Mouse (Mus musculus) MEL (cell line): ENCODE data around the gene Atp2a2. TPM values are rescaled to one million over a fixed set of nuclear protein-coding genes. Genes with fewer than 3 reads are reported as not detected.

Experiments
- DNase-seq: peaks from one replicate; pipeline ENCODE4 v3.0.0; 2011; ENCODE audit warnings: low read depth, low spot score
- H3K27ac ChIP-seq: 2 replicates; pipeline ENCODE4 v1.5.1; 2012; ENCODE audit warnings: low read depth, mild to moderate bottlenecking, control low read depth, low read length, moderate library complexity; ENCODE audit not compliant: control insufficient read depth
- H3K27me3 ChIP-seq, 2 experiments: fragments of 150-350 bp in 1 of 2; sonication (generic) in 1 of 2; 2 replicates each; pipeline ENCODE4 v1.6.1; 2012; ENCODE audit warnings: low read length in 2 of 2, mild to moderate bottlenecking in 2 of 2, improper control_type of control experiment in 1 of 2, moderate library complexity in 1 of 2; ENCODE audit not compliant: insufficient read depth in 2 of 2, control insufficient read depth in 1 of 2
- H3K36me3 ChIP-seq, 2 experiments: 2 replicates each; pipeline ENCODE4 v1.6.1; 2012 to 2014; ENCODE audit warnings: low read length in 2 of 2, improper control_type of control experiment in 1 of 2, inconsistent platforms in 1 of 2, mild to moderate bottlenecking in 1 of 2; ENCODE audit not compliant: insufficient read depth in 2 of 2, control insufficient read depth in 1 of 2
- H3K4me1 ChIP-seq, 2 experiments: fragments of 150-350 bp in 1 of 2; sonication (generic) in 1 of 2; 2 replicates each; pipeline ENCODE4 v1.6.1; 2012; ENCODE audit warnings: low read length in 2 of 2, improper control_type of control experiment in 1 of 2, mild to moderate bottlenecking in 1 of 2; ENCODE audit not compliant: insufficient read depth in 2 of 2, control insufficient read depth in 1 of 2
- H3K4me3 ChIP-seq, 2 experiments: fragments of 150-350 bp in 1 of 2; sonication (generic) in 1 of 2; 2 replicates each; pipeline ENCODE4 v1.5.1; 2012; ENCODE audit warnings: low read depth in 2 of 2, low read length in 2 of 2, mild to moderate bottlenecking in 2 of 2, moderate library complexity in 2 of 2, control low read depth in 1 of 2, improper control_type of control experiment in 1 of 2; ENCODE audit not compliant: control insufficient read depth in 1 of 2, insufficient read depth in 1 of 2
- H3K79me2 ChIP-seq: 2 replicates; pipeline ENCODE4 v1.6.1; 2012; ENCODE audit warnings: mild to moderate bottlenecking, low read length, moderate library complexity; ENCODE audit not compliant: control insufficient read depth, poor library complexity, insufficient read depth
- H3K9ac ChIP-seq: 2 replicates; pipeline ENCODE4 v1.6.1; 2012; ENCODE audit warnings: low read depth, mild to moderate bottlenecking, control low read depth, low read length, moderate library complexity; ENCODE audit not compliant: control insufficient read depth, poor library complexity, severe bottlenecking
- H3K9me3 ChIP-seq: fragments of 150-350 bp; sonication (generic); replicated peaks from 2 replicates; pipeline ENCODE4 v1.6.1; 2012; ENCODE audit warnings: mild to moderate bottlenecking, low read length, improper control_type of control experiment, moderate library complexity; ENCODE audit not compliant: insufficient read depth
- BHLHE40 ChIP-seq: IDR thresholded peaks from 2 replicates; pipeline ENCODE4 v1.6.1; 2012; ENCODE audit warnings: low read depth, mild to moderate bottlenecking, inconsistent platforms, low read length, improper control_type of control experiment, borderline replicate concordance
- CTCF ChIP-seq, 3 experiments: IDR thresholded peaks in 2 of 3; conservative IDR thresholded peaks in 1 of 3; 2 replicates each; pipeline ENCODE4 v1.5.1; 2011 to 2012; ENCODE audit warnings: low read length in 3 of 3, low read depth in 2 of 3, mild to moderate bottlenecking in 2 of 3, improper control_type of control experiment in 1 of 3, inconsistent platforms in 1 of 3, mixed read lengths in 1 of 3, moderate library complexity in 1 of 3; ENCODE audit not compliant: control insufficient read depth in 1 of 3, insufficient read depth in 1 of 3, poor library complexity in 1 of 3, severe bottlenecking in 1 of 3
- ELF1 ChIP-seq: IDR thresholded peaks from 2 replicates; pipeline ENCODE4 v1.6.1; 2014; ENCODE audit warnings: low read depth, mild to moderate bottlenecking, inconsistent platforms, low read length, improper control_type of control experiment, moderate library complexity
- HCFC1 ChIP-seq: IDR thresholded peaks from 2 replicates; pipeline ENCODE4 v1.6.1; 2012; ENCODE audit warnings: low read depth, mild to moderate bottlenecking, inconsistent platforms, low read length, improper control_type of control experiment, moderate library complexity
- JUND ChIP-seq: IDR thresholded peaks from 2 replicates; pipeline ENCODE4 v1.6.1; 2011; ENCODE audit warnings: low read depth, mild to moderate bottlenecking, improper control_type of control experiment, low read length
- MAFK ChIP-seq: IDR thresholded peaks from 2 replicates; pipeline ENCODE4 v1.6.1; 2011; ENCODE audit warnings: low read depth, mild to moderate bottlenecking, low read length, improper control_type of control experiment, borderline replicate concordance
- MXI1 ChIP-seq: IDR thresholded peaks from 2 replicates; pipeline ENCODE4 v1.6.1; 2011; ENCODE audit warnings: mild to moderate bottlenecking, low read depth, low read length, improper control_type of control experiment
- MYC ChIP-seq: IDR thresholded peaks from 2 replicates; pipeline ENCODE4 v1.6.1; 2011; ENCODE audit warnings: low read depth, mild to moderate bottlenecking, low read length, improper control_type of control experiment, moderate library complexity
- NELFE ChIP-seq: IDR thresholded peaks from 2 replicates; pipeline ENCODE4 v1.6.1; 2011; ENCODE audit warnings: low read depth, low read length, improper control_type of control experiment
- NRF1 ChIP-seq: IDR thresholded peaks from 2 replicates; pipeline ENCODE4 v1.6.1; 2014; ENCODE audit warnings: low read depth, mild to moderate bottlenecking, inconsistent platforms, low read length, improper control_type of control experiment, moderate library complexity; ENCODE audit not compliant: poor library complexity, insufficient read depth, severe bottlenecking
- POLR2AphosphoS5 ChIP-seq: IDR thresholded peaks from 2 replicates; pipeline ENCODE4 v1.6.1; 2012; ENCODE audit warnings: low read depth, borderline replicate concordance, mild to moderate bottlenecking, inconsistent platforms, low read length, moderate library complexity, mixed read lengths
- SMC3 ChIP-seq: IDR thresholded peaks from 2 replicates; pipeline ENCODE4 v1.6.1; 2011; ENCODE audit warnings: low read depth, low read length, improper control_type of control experiment
- UBTF ChIP-seq: IDR thresholded peaks from 2 replicates; pipeline ENCODE4 v1.6.1; 2012; ENCODE audit warnings: low read depth, mild to moderate bottlenecking, inconsistent platforms, low read length, improper control_type of control experiment, moderate library complexity, borderline replicate concordance; ENCODE audit not compliant: insufficient read depth
- USF2 ChIP-seq, 2 experiments: IDR thresholded peaks; 2 replicates each; pipeline ENCODE4 v1.6.1; 2011 to 2012; ENCODE audit warnings: improper control_type of control experiment in 2 of 2, low read length in 2 of 2, borderline replicate concordance in 1 of 2, inconsistent platforms in 1 of 2, low read depth in 1 of 2, mild to moderate bottlenecking in 1 of 2; ENCODE audit not compliant: insufficient read depth in 1 of 2
- ZC3H11A ChIP-seq: IDR thresholded peaks from 2 replicates; pipeline ENCODE4 v1.6.1; 2012; ENCODE audit warnings: low read depth, mild to moderate bottlenecking, inconsistent platforms, low read length, improper control_type of control experiment
- ZNF384 ChIP-seq: IDR thresholded peaks from 2 replicates; pipeline ENCODE4 v1.6.1; 2012; ENCODE audit warnings: low read depth, mild to moderate bottlenecking, inconsistent platforms, low read length, improper control_type of control experiment
- polyA plus RNA-seq, 2 experiments: library from polyadenylated mRNA; stranded (reverse) in 1 of 2; unstranded in 1 of 2; fragments of >175 nt in 1 of 2; fragments of >200 nt in 1 of 2; gene quantifications; 2 replicates each; pipeline versions ENCODE4 v1.2.1 to v1.2.4; 2012; ENCODE audit warnings: low replicate concordance in 2 of 2, low read depth in 1 of 2; ENCODE audit not compliant: insufficient read length in 2 of 2, insufficient read depth in 1 of 2, missing spikeins in 1 of 2
- total RNA-seq: library from RNA; depleted of rRNA; stranded (reverse); fragments of 300-350 nt; gene quantifications from 2 replicates; pipeline ENCODE4 v1.2.3, GENCODE M21; 2012

Atp2a2 gene
- total and polyA plus RNA-seq, 3 experiments, result 117 to 199 (median 176) TPM

GRCm38 (mm10) chr5:122526878-122527730, 25.1 kb upstream of the Atp2a2 start:
- Histone ChIP-seq H3K4me3 (no peak overlapping the region), H3K36me3 (no peaks in the 10 kb centered on the region), H3K27me3 (no peaks in the 10 kb centered on the region), H3K79me2 (no peaks in the 10 kb centered on the region), H3K9ac (no peak overlapping the region), H3K4me1 (no peaks in the 10 kb centered on the region), H3K27ac (no peak overlapping the region), H3K9me3 (no peaks in the 10 kb centered on the region)
- TF ChIP-seq JUND (no peak), MXI1 (no peak), ZNF384 (no peak), ZC3H11A (no peak), NRF1 (no peak), USF2 (IDR thresholded peaks at IDR 0.05; ENCODE audit: borderline replicate concordance in 1 of 2, insufficient read depth in 1 of 2, low read depth in 1 of 2, low read length in 2 of 2) (no peak), ELF1 (no peak), MYC (no peak), UBTF (no peak), BHLHE40 (no peak), POLR2AphosphoS5 (no peak), SMC3 (no peak)
- no peak for DNase-seq

- Histone ChIP-seq H3K36me3 (no peaks in the 10 kb centered on the region), H3K27ac (no peak overlapping the region), H3K9me3 (no peaks in the 10 kb centered on the region), H3K9ac (no peak overlapping the region), H3K27me3 (no peaks in the 10 kb centered on the region), H3K79me2 (no peaks in the 10 kb centered on the region), H3K4me3 (no peak overlapping the region), H3K4me1 (no peaks in the 10 kb centered on the region)
- no peak for DNase-seq
- TF ChIP-seq NELFE (no peak), HCFC1 (no peak), MAFK (no peak), MXI1 (no peak), JUND (no peak), CTCF (IDR thresholded peaks at IDR 0.05 in 2 of 3, conservative IDR thresholded peaks at IDR 0.05 in 1 of 3; ENCODE audit: control insufficient read depth in 1 of 3, insufficient read depth in 1 of 3, low read depth in 2 of 3, low read length in 3 of 3, poor library complexity in 1 of 3, severe bottlenecking in 1 of 3) (no peak)
Measured at GRCm38 (mm10) chr5:122526405-122526804, 24.4 kb upstream of the Atp2a2 start.
